Mouse (Mus musculus): Measurements from ENCODE around the gene Zbtb34.

DNA sequence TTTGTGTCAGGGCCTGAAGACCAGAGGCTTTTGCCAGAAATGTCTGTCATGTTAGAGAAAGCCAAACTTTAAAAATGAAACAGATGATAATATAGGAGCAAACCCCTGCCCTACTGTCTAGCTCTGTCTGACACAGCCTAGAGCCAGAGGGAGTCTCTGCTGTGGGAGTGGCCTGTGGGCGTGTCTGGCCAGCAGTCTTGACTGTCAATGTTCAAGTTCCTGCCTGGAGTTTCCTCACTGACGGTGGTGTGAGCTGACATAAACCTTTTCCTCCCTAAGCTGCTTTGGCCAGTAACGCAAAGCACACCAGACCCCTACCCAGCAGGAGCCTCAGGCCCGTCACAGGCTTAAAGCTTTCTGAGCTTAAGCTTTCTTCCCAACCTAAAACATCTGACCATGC lies 21.0 kb upstream of the Zbtb34 start:
- no peak for TF ChIP-seq POLR2A (IDR thresholded peaks at IDR 0.05; ENCODE audit: borderline replicate concordance, control insufficient read depth, low read depth, low read length)
- TF ChIP-seq CTCF (IDR thresholded peaks at IDR 0.05; ENCODE audit: control insufficient read depth, insufficient read depth, low read length), result no peak

Data from bone marrow, adult 2 months (tissue).